Mouse (Mus musculus): ENCODE data around the gene Urah.

DNA sequence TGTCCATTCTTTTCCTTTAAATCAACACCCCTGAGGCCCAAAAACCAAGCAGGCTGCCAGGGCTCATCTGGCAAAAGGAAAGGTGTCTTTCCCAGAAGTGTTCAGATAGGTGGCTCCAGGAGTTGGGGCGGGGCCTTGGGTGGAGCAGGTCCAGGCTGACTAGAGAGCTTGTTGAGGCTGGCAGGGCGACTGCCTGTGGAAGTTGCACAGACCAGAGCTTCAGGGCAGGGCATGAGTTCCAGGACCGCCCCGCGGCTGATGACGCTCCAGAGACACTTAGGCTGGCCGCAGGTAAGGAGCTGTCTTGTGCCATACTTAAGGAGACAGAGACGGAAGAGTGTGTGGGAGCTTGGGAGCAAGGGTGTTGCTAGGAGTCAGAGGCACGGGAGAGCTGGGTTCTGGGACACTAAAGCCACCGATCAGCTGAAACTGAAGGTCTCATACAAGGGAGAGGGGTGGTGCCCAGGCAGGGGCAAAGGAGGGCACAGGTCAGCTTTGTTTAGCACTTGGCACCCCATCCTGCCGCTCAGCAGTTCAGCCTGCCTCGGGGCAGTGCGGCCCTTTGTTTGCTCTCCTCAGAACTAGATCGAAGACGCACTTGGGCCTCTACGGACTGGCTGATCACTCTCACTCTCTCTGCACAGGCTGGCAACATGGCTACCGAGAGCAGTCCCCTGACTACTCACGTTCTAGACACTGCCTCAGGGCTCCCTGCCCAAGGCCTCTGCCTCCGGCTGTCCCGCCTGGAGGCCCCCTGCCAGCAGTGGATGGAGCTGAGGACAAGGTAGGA is at the start of gene Urah:
- TF ChIP-seq POLR2A (IDR thresholded peaks at IDR 0.05; ENCODE audit: borderline replicate concordance, insufficient read depth, low read length): no peak
- TF ChIP-seq CTCF (IDR thresholded peaks at IDR 0.05; ENCODE audit: borderline replicate concordance, insufficient read depth, low read depth, low read length): no peak
